Mouse (Mus musculus) liver, embryonic 14.5 days (tissue): ENCODE data around the gene Gm1113. TPM values are rescaled to one million over a fixed set of nuclear protein-coding genes. Genes with fewer than 3 reads are reported as not detected.

Experiments
- ATAC-seq: fragments of 200-750 bp; cut with Nextera tagmentation; 2 replicates; pipeline ENCODE4 v1.8.0; 2017; ENCODE audit warnings: moderate number of reproducible peaks, mild to moderate bottlenecking, moderate library complexity; ENCODE audit not compliant: insufficient read depth
- DNase-seq, 3 experiments: peaks; one replicate each; pipeline ENCODE4 v3.0.0-alpha.2; 2012 to 2013; ENCODE audit warnings: low read depth in 3 of 3, low spot score in 3 of 3
- H3K27ac ChIP-seq: fragments of 300-500 bp; sonication (generic); 2 replicates; pipeline ENCODE4 v1.5.1; 2014; ENCODE audit warnings: moderate library complexity, mild to moderate bottlenecking, control low read depth, inconsistent platforms
- H3K27me3 ChIP-seq: fragments of 300-500 bp; sonication (generic); 2 replicates; pipeline ENCODE4 v1.6.1; 2014; ENCODE audit warnings: mild to moderate bottlenecking, low read length, moderate library complexity; ENCODE audit not compliant: control insufficient read depth, insufficient read depth
- H3K36me3 ChIP-seq: fragments of 300-500 bp; sonication (generic); replicated peaks from 2 replicates; pipeline ENCODE4 v1.6.1; 2014; ENCODE audit warnings: low read depth; ENCODE audit not compliant: control insufficient read depth, insufficient read depth
- H3K4me1 ChIP-seq, 2 experiments: fragments of 200-500 bp in 1 of 2; fragments of 300-500 bp in 1 of 2; sonication (generic) in 1 of 2; replicated peaks; 2 replicates each; pipeline ENCODE4 v1.6.1; 2012 to 2014; ENCODE audit warnings: antibody characterized with exemption in 1 of 2, inconsistent platforms in 1 of 2, low read length in 1 of 2; ENCODE audit not compliant: control insufficient read depth in 2 of 2, insufficient read depth in 2 of 2
- H3K4me2 ChIP-seq: fragments of 300-500 bp; sonication (generic); 2 replicates; pipeline ENCODE4 v1.6.1; 2014; ENCODE audit warnings: low read depth, mild to moderate bottlenecking, control low read depth, moderate library complexity
- H3K4me3 ChIP-seq, 2 experiments: fragments of 200-500 bp in 1 of 2; fragments of 300-500 bp in 1 of 2; sonication (generic) in 1 of 2; 2 replicates each; pipeline ENCODE4 v1.5.1; 2012 to 2014; ENCODE audit warnings: low read depth in 2 of 2, low read length in 2 of 2, mild to moderate bottlenecking in 2 of 2, control low read depth in 1 of 2, inconsistent platforms in 1 of 2, moderate library complexity in 1 of 2; ENCODE audit not compliant: insufficient read depth in 1 of 2
- H3K9ac ChIP-seq: fragments of 300-500 bp; sonication (generic); replicated peaks from 2 replicates; pipeline ENCODE4 v1.6.1; 2014; ENCODE audit warnings: mild to moderate bottlenecking, control low read depth, moderate library complexity
- H3K9me3 ChIP-seq: fragments of 300-500 bp; sonication (generic); 2 replicates; pipeline ENCODE4 v1.6.1; 2016; ENCODE audit warnings: low read length, mixed read lengths; ENCODE audit not compliant: control insufficient read depth
- CTCF ChIP-seq: IDR thresholded peaks from 2 replicates; pipeline ENCODE4 v1.5.1; 2016; ENCODE audit warnings: antibody characterized with exemption, low read depth, control low read depth
- EP300 ChIP-seq: IDR thresholded peaks from 2 replicates; pipeline ENCODE4 v1.6.1; 2016; ENCODE audit warnings: antibody characterized with exemption, low read depth
- WGBS: fragments of 180-500 bp; shearing (Covaris S2); extraction: QIAGEN DNeasy Blood & Tissue Kit; methylation state at CpG from one replicate; pipeline ENCODE4 v1.1.7; 2014; ENCODE audit not compliant: insufficient replicate concordance; 5-methylcytosine and 5-hydroxymethylcytosine counted together
- polyA plus RNA-seq, 2 experiments: library from polyadenylated mRNA; depleted of rRNA in 1 of 2; stranded (reverse) in 1 of 2; unstranded in 1 of 2; fragments of >200 nt; fragmentation: Nextera tagmentation in 1 of 2; extraction: Ambion mirVana in 1 of 2; gene quantifications; 2 replicates each; pipeline versions ENCODE4 v1.2.1 to v1.2.3; 2012 to 2014

The Gm1113 gene
- polyA plus RNA-seq, 2 experiments: not detected

DNA sequence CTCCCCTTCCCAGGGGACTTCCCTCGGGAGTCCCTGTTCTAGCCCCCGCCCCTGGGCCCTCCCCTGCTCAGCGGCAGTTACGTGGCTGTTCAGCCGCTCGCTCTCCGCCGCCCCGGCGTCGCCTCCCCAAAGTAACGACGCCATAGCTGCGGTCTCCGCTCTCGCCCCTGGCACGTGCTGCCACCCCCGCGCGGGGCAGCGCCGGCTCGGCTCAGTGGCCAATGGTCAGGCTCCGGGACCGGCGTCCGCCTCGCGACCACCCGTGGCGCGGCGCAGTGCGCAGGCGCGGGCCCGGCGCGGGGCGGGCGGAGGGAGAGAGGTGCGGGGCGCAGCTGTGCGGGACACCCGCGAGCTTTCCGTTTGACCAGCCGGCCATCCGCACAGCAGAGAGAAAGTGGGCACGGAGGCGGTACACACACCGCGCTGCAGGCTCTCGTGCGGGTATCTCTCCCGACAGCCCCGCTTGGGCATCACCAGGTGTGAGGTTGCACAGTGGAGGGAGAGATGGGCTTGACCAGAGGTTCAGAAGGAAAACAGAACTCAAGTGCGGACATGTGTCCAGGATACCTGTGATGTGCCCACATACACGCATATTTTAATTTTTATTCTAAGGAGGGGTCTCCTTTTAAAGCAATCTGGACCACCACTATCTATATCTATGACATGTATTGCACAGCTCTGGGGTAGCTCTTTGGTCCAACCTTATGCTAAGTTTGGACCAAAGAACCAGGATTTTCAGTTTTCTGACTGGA, 40.4 kb upstream of the Gm1113 start, which contains the start of the genes Ddx25 and Pus3:
Gene Ddx25 (minus strand): TSS at position 272 of the 752 bp plus-strand sequence.
Gene Pus3 (plus strand): TSS at position 339 of the 752 bp plus-strand sequence.
- no peaks in the 10 kb centered on the region for H3K9me3 ChIP-seq
- peak; percentile 27; the same call in 1 of the 2 replicates for ATAC-seq
- DNase-seq: no peak
- peaks cover 12% of the 10 kb centered on the region for H3K36me3 ChIP-seq
- H3K27ac ChIP-seq: no peak within 1 kb of the TSS
- H3K4me2 ChIP-seq: peak within 1 kb of the TSS; percentile 69
- H3K27me3 ChIP-seq: peaks cover 34% of the 10 kb centered on the region
- under 1% methylated on average over 58 of the region's 59 CpGs for WGBS
- peak within 1 kb of the TSS; percentile 56 for H3K9ac ChIP-seq
- peak within 1 kb of the TSS; percentile 70 to 86 for H3K4me3 ChIP-seq
- no peak for TF ChIP-seq EP300
- no peak for TF ChIP-seq CTCF
- H3K4me1 ChIP-seq: peaks cover 6 to 10% of the 10 kb centered on the region in 2 experiments

DNA sequence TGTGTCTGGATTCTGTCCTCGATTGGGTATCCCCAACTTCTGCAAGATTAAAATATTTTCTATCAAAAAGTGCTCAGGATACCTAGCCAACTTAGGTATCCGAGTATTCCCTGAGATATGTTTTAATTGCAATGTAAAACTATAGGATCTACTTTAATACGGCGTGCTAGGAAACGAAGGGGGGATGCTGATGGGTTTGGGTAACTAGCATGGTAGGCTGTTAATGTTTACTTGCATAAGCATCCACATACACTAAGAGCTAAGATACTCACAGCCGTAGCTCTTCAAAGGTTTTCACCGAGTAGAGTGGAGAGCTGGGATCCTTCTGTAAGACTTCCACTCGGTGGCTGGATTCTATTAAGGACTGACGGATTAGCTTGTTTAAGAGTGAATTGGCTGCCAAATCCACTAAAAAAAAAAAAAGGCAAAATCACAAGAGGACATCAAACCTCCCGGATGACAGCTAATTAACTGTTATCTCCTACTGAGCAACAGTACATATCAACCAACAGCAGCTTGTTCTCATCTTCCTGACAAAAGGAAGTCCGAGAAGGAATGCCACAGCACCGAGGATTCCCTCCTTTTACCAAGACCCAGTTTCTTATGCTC, 38.5 kb upstream of the Gm1113 start:
- 51% methylated on average over 12 of the region's 12 CpGs for WGBS

GRCm38 (mm10) chr9:35548455-35548854, 30.4 kb upstream of the Gm1113 start:
- 66% methylated on average over 9 of the region's 9 CpGs for WGBS
- no peak overlapping the region for H3K4me3 ChIP-seq
- H3K27me3 ChIP-seq: no peaks in the 10 kb centered on the region
- no peak overlapping the region for H3K9ac ChIP-seq
- H3K27ac ChIP-seq: no peak overlapping the region
- TF ChIP-seq CTCF: no peak
- TF ChIP-seq EP300: no peak
- ATAC-seq (no peak), DNase-seq (no peak)
- no peaks in the 10 kb centered on the region for H3K36me3 ChIP-seq
- no peaks in the 10 kb centered on the region for H3K9me3 ChIP-seq
- peaks cover 0 to 6% of the 10 kb centered on the region in 2 experiments; a peak in 2 of 4 replicates for H3K4me1 ChIP-seq
- H3K4me2 ChIP-seq: no peak overlapping the region

More for the DNA sequence above, 38.5 kb upstream of the Gm1113 start:
- Histone ChIP-seq H3K27me3 (peaks cover 34% of the 10 kb centered on the region), H3K4me1 (peaks cover 6 to 10% of the 10 kb centered on the region in 2 experiments), H3K9me3 (no peaks in the 10 kb centered on the region), H3K9ac (no peak overlapping the region), H3K36me3 (peaks cover 6% of the 10 kb centered on the region), H3K27ac (no peak overlapping the region), H3K4me2 (no peak overlapping the region), H3K4me3 (no peak overlapping the region)
- no peak for TF ChIP-seq CTCF
- TF ChIP-seq EP300: no peak
- DNase-seq: no peak
- ATAC-seq: no peak

GRCm38 (mm10) chr9:35546745-35547144, 28.7 kb upstream of the Gm1113 start:
- H3K4me3 ChIP-seq: no peak overlapping the region
- no peak for ATAC-seq
- no peaks in the 10 kb centered on the region for H3K36me3 ChIP-seq
- 12% methylated on average over 9 of the region's 9 CpGs for WGBS
- DNase-seq: no peak
- no peak overlapping the region for H3K4me2 ChIP-seq
- no peaks in the 10 kb centered on the region for H3K9me3 ChIP-seq
- H3K27ac ChIP-seq: no peak overlapping the region
- H3K9ac ChIP-seq: no peak overlapping the region
- no peak for TF ChIP-seq EP300
- TF ChIP-seq CTCF: no peak
- H3K27me3 ChIP-seq: no peaks in the 10 kb centered on the region
- peaks cover 0 to 6% of the 10 kb centered on the region in 2 experiments; a peak in 2 of 4 replicates for H3K4me1 ChIP-seq

GRCm38 (mm10) chr9:35545704-35546103, 27.6 kb upstream of the Gm1113 start:
- 60% methylated on average over 12 of the region's 12 CpGs for WGBS
- no peak for DNase-seq
- no peak overlapping the region for H3K4me2 ChIP-seq
- peak; percentile 41 for TF ChIP-seq CTCF
- TF ChIP-seq EP300: no peak
- no peak overlapping the region for H3K9ac ChIP-seq
- H3K36me3 ChIP-seq: no peaks in the 10 kb centered on the region
- no peak overlapping the region for H3K27ac ChIP-seq
- H3K9me3 ChIP-seq: no peaks in the 10 kb centered on the region
- H3K4me3 ChIP-seq: no peak overlapping the region
- no peak for ATAC-seq
- H3K27me3 ChIP-seq: no peaks in the 10 kb centered on the region
- peaks cover 0 to 6% of the 10 kb centered on the region in 2 experiments; a peak in 2 of 4 replicates for H3K4me1 ChIP-seq
